Mouse (Mus musculus) urinary bladder, postnatal 4 days (tissue): ENCODE results near the gene Mcpt2.
"Not testable (repeated sequence)": the region's sequence is repeated elsewhere in the genome, so short reads cannot be mapped to it uniquely, and the experiment has no call there.

Source experiments
- DNase-seq, 2 experiments: peaks; one replicate each; pipeline ENCODE4 v3.0.0; 2021 to 2022; ENCODE audit warnings: low spot score in 2 of 2

The Mcpt2 gene

DNA sequence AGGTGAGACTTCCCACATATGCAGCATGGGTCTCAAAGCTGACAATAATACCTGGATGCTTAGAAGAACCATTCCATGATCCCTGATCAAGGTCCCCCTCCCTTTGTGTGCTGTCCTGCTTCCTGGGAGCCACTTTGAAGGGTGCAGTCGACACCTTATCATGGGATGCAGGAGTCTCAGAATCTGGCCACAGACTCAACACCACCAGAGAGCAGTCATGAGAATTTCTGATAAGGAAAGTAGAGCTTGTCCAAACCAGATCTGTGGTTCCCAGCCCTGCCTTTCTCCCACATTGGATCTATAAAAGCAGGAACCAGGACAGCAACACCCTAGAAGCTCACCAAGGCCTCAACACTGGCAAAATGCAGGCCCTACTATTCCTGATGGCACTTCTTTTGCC, at the start of gene Mcpt2:
TSS of gene Mcpt2 (plus strand) at position 250 of the 400 bp plus-strand sequence.
- not testable (repeated sequence) for DNase-seq

DNA sequence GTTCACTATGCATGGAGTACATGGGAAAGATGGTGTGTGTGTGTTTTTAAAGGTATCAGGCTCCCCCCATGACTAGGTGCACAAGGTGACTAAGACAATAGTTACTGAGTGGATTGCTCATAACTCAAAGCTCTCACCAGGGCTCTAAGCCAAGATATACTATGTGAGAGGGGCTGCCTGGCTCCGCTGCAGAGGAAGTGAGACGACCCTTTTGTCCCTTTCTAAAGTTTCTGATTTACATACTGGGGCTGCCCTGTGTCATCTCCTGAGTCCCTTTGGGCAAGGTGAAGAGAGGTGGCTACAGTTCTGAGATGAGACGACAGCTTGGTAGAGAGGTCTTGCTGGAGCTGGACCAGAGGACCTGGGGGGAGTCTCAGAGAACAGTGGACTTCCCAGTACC, 28.7 kb upstream of the Mcpt2 start:
- no peak for DNase-seq

DNA sequence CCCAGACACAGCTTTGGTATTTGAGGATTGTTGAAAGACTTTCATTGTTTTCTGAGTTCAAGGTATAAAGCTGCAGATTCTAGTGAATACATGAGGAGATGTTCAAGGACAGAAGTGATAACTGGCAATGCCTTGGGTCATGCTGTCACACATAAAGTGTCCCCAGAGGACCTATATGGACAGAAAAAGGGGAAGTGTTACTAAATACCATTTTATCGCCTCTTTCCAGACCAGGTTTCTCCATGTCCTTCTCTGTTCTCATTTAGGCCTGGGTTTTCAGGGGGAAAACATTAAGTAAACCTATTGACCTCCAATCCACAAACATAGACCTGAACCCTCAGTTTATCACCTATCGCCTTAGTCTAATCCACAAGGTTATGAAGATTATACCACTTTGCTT, 27.9 kb upstream of the Mcpt2 start:
- no peak for DNase-seq

DNA sequence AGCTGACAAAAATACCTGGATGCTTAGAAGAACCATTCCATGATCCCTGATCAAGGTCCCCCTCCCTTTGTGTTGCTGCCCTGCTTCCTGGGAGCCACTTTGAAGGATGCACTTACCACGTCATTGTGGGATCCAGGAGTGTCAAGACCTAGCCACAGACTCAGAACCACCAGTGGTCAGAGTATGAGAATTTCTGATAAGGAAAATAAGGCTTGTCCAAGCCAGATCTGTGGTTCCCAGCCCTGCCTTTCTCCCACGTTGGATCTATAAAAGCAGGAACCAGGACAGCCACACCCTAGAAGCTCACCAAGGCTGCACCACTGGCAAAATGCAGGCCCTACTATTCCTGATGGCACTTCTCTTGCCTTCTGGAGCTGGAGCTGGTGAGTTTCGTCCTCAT, 24.2 kb upstream of the Mcpt2 start, which contains the start of gene Mcpt1:
TSS of gene Mcpt1 (plus strand) at position 301 of the 400 bp plus-strand sequence.
- not testable (repeated sequence) for DNase-seq

DNA sequence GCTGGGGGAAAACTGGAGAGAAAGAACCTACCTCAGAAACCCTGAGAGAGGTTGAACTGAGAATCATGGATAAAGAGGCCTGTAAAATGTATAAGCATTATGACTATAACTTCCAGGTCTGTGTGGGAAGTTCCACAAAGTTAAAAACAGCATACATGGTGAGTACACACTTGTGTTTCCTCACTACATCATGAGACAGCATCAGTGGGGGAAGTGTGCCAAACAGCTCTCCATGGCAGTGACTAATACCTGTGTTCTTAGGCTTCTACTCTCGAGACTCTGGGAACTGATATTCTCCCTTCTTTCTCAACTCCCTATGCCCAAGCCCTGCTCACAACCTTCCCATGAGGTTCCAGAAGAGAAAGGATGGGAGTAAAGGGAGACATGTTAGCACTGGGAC, 22.4 kb upstream of the Mcpt2 start:
- no peak for DNase-seq

DNA sequence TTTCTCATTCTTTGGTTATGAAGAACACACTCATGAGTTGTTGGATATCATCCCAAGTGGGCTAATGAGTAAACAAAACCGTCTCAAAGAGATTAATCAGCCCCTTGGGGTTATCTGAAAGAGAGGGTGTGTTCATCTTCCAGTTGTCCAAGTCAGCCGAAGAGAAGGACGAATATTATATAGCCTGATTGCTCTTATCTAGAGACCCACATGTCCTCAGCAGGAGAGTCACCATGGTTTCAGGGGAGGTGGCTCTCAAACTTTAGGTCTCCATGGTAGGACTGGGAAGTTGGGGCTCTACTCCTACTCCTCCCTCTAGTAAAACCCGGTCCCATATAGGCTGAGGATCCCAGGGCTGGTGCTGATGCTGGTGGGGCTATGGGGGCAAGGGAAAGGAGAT, 20.5 kb upstream of the Mcpt2 start:
- DNase-seq, result not testable (repeated sequence)

DNA sequence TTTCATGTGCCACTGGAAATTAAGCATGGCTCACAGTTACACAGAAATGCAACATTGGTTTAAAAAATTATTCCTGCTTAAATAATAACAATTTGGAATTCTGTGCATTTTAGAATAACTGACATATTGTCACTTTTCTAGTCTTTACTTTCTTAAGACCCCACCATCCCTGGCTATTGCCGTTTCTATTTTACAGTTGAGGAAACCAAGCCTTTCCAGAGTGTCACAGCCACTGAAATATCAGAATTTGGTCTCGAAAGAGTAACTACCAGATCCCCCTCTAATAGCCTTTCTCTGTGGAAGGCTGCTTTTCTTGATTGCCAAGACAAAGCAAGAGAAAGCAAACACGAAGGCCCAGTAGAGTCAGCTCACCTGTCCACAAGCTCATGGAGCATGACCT, 11.4 kb upstream of the Mcpt2 start, which contains the start of gene Mcpt9:
TSS of gene Mcpt9 (minus strand) at position 101 of the 400 bp plus-strand sequence.
- not testable (repeated sequence) for DNase-seq

DNA sequence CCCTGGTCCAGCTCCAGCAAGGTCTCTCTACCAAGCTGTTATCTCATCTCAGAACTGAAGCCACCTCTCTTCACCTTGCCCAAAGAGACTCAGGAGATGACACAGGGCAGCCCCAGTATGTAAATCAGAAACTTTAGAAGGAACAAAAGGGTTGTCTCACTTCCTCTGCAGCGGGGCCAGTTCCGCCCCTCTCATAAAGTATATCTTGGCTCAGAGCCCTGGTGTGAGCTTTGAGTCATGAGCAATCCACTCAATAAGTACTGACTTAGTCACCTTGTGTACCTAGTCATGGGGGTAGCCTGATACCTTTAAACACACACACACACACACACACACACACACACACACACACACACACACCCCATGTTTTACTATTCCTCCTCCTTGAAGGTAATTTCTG, 7.4 kb upstream of the Mcpt2 start:
- DNase-seq, result no peak

DNA sequence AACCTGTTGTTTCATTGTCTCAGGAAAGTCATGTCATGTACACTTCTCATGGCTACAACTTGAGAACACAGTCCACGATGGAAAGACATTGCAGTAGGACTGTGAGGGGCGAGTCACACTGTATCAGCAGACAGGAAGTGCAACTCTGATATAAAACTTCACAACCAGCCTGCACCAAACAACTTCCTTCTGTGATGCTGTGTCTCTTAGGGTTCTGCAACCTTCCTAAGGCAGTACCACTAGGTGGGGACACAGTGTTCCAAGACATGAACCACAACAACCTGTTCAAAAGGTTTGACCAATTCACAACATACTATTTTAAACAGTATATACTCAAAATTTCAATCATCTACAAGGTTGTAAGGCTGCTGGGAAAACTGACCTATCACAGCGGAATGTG, 13.6 kb downstream of the Mcpt2 start:
- DNase-seq, result no peak

DNA sequence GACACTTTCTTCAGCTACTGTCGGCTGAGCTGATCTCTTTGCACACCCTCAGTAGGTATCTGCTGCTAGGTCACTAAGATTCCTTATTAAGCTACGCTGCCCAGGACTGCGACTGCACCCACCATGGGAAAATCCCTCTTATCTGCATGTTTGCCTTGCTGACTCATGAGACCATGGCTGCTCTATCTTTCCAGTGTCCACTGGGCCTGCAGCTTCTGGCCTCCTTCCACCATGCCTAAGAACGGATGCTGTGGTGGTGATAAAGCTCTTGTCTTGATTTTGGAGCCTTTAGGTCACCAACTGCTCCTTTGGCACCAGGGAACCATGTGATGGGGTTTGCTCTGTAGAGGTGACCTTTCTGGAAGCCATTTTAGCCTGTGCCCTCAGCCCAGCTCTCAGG, 15.9 kb downstream of the Mcpt2 start:
- no peak for DNase-seq

DNA sequence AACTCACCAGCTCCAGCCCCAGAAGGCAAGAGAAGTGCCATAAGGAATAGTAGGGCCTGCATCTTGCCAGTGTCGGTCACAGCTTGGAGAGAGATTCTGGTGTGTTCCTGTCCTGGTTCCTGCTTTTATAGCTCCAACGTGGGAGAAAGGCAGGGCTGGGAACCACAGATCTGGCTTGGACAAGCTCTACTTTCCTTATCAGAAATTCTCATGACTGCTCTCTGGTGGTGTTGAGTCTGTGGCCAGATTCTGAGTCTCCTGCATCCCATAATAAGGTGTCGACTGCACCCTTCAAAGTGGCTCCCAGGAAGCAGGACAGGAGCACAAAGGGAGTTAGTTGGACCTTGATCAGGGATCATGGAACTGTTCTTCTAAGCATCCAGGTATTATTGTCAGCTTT, 20.4 kb downstream of the Mcpt2 start, which contains the start of gene Mcpt4:
TSS of gene Mcpt4 (minus strand) at position 101 of the 400 bp plus-strand sequence.
- not testable (repeated sequence) for DNase-seq

DNA sequence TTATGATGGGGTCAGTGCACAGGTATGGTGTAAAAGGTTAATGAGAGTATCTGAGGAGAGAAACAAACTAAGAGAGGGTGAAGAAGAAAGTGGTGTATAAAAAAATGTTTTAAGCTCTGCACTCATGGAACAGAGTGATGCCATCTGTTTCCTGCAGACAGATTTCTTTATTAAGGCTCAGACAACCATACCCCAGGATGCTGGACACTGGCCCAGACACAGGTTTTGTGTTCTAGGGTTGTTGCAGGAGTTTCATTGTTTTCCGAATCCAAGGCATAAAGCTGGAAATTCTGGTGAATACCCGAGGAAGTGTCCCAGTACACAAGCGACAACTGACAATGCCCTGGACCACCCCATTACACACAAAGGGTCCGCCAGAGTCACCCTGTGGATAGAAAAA, 40.2 kb downstream of the Mcpt2 start:
- no peak for DNase-seq

DNA sequence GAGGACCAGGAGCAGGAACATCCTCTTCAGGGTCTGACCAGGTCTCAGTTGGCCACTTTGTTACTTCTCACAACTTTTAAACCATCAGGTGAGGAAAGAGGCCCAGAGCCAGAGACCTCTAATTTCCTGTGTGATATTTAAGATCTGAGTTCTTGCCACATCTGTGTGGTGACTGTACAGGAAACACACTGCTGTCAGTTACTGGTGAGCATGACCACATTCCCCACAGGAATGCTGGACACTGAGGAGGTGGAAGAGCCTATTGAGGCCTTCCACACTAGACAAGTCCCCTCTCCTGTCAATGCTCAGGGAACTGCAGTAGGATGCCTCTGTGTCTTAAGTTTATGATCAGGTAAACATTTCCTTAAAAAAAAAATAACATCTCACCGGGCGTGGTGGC, 43.3 kb downstream of the Mcpt2 start, which contains the start of gene Mcpt8:
TSS of gene Mcpt8 (minus strand) at position 107 of the 400 bp plus-strand sequence.
- DNase-seq, result no peak

DNA sequence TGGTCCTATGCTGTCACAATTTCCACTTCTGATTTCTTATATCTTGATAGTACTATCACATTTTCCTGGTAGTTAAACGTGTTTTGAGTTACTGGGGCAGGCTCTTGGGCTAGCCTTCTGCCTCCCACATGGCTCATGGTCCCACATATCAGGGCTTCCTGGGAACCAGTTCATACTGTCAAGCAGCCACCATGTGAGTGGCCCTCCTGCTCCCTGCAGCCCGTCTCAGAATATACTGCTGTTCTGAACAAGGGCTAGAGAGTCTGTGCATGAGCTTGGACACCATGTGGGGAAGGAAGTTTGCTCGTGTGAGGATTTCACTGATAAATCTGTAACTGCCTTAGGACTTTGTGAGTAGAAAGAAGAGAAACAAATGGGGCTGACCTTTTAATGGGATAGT, 44.9 kb downstream of the Mcpt2 start:
- no peak for DNase-seq

DNA sequence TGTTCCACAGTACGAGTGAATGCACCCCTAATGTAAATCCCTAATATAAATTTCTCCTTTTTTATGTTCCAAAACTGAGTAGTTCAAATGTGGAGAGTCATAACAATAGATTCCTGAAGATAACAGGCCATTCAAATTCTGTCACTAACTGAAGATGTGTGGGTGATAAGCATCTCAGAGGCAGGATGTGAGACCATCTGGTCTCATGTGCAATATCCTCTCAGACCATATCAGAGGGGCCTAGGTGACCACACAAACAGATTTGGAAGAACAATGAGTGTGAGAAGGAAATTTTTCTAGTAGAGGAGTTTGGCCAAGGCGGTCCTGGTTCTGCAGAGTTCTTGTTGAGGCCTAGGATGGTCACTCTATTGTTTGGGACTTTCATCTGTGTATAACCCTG, 51.5 kb downstream of the Mcpt2 start:
- no peak for DNase-seq
